Comparison of ENCODE assay signal across 26 mouse cellular contexts in genomic region chr5:150111236-150111635, GRCm38 (mm10).
"Had no signal": no experiment of that assay in that cellular context is flagged by ENCODE, and none has a peak within 500 bp of the region (broad histone marks: within the 10 kb centered on the region; RNA-seq: fewer than 3 reads in every experiment).

No protein-coding gene starts in this region.

- H3K9ac ChIP-seq: heart, embryonic 13.5 days; heart, embryonic 15.5 days; hindbrain, embryonic 13.5 days; hindbrain, embryonic 15.5 days; kidney, embryonic 15.5 days; limb, embryonic 13.5 days; limb, embryonic 15.5 days; liver, embryonic 12.5 days; liver, embryonic 14.5 days had no signal

- H3K27ac ChIP-seq: gastrocnemius, adult 2 months; heart, embryonic 10.5 days; heart, embryonic 13.5 days; heart, embryonic 15.5 days; hindbrain, embryonic 13.5 days; hindbrain, embryonic 15.5 days; hindbrain, postnatal 0 days; kidney, embryonic 15.5 days; kidney, postnatal 0 days; left cerebral cortex, adult 2 months; limb, embryonic 13.5 days; limb, embryonic 15.5 days; liver, embryonic 12.5 days; liver, embryonic 14.5 days had no signal

- DNase-seq: gastrocnemius, adult 2 months; gastrocnemius, postnatal 10 days; gastrocnemius, postnatal 25 days; heart, adult 18-20 months; heart, postnatal 14 days; heart, postnatal 36 days; kidney, adult 11 months; kidney, adult 2 months; kidney, adult 9 months; kidney, postnatal 14 days; kidney, postnatal 4 days; layer of hippocampus, adult 9-11 months; left cerebral cortex, postnatal 4 days had no signal

- H3K27me3 ChIP-seq: heart, embryonic 13.5 days; heart, embryonic 15.5 days; hindbrain, embryonic 13.5 days; hindbrain, embryonic 15.5 days; kidney, embryonic 15.5 days; limb, embryonic 13.5 days; limb, embryonic 15.5 days; liver, embryonic 12.5 days had no signal

- H3K9me3 ChIP-seq: heart, embryonic 10.5 days; heart, embryonic 13.5 days; heart, embryonic 15.5 days; hindbrain, embryonic 13.5 days; hindbrain, embryonic 15.5 days; kidney, embryonic 15.5 days; limb, embryonic 13.5 days; limb, embryonic 15.5 days; liver, embryonic 12.5 days had no signal

- H3K4me3 ChIP-seq: gastrocnemius, adult 2 months; heart, embryonic 10.5 days; heart, embryonic 13.5 days; heart, embryonic 15.5 days; hindbrain, embryonic 13.5 days; hindbrain, embryonic 15.5 days; kidney, embryonic 15.5 days; left cerebral cortex, adult 2 months; limb, embryonic 13.5 days; limb, embryonic 15.5 days; liver, embryonic 12.5 days had no signal

- H3K36me3 ChIP-seq: heart, embryonic 10.5 days; heart, embryonic 13.5 days; heart, embryonic 15.5 days; hindbrain, embryonic 13.5 days; hindbrain, embryonic 15.5 days; kidney, embryonic 15.5 days; limb, embryonic 13.5 days; limb, embryonic 15.5 days; liver, embryonic 12.5 days had no signal
